Mouse (Mus musculus) ES-CJ7 (cell line): ENCODE measurements around the gene Fam187b.
A peak's percentile ranks its signal among the peaks of the same experiment; 100 is the strongest.

Experiments used
- DNase-seq: peaks from one replicate; pipeline ENCODE4 v3.0.0; 2011; ENCODE audit warnings: low read depth, low spot score

The Fam187b gene

DNA sequence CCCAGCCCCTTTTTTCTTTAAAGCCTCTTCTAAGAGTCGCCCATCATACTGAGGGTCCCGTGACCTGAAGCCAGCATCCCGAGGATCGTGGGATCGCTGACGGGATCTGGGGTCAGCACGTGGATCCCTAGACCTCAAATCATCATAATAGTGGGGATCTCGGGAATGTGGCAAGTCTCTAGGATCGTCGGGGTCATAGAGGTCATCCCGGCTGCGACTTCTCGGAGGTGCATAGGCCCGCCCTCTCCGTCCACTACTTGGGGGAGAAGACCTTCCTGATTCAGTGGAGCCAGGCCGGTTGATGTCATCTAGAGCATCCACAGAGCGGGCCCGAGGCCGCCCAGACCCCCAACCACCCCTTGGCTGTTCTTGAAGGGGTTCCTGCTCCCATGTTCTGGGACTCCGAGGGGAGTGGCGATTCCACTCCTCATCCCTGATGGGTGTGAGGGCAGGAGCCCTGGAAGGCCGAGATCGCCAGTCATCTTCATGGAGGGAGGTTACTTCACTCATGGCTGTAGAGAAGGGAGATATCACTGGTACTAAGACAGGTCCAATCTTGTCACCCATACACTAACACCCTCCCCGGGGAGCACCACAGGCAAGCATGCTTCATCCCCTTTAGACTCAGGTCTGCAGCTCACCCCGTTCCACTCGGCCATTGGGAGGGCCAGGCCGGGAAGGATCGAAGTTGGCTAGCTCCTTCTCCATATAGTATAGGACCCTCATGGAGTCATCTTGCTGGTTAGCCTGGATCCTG lies 15.3 kb upstream of the Fam187b start:
- peak; percentile 62 for DNase-seq

GRCm38 (mm10) chr7:30958866-30959487 lies 14.6 kb upstream of the Fam187b start:
- no peak for DNase-seq

GRCm38 (mm10) chr7:30959786-30960349 lies 13.7 kb upstream of the Fam187b start:
- DNase-seq = no peak

DNA sequence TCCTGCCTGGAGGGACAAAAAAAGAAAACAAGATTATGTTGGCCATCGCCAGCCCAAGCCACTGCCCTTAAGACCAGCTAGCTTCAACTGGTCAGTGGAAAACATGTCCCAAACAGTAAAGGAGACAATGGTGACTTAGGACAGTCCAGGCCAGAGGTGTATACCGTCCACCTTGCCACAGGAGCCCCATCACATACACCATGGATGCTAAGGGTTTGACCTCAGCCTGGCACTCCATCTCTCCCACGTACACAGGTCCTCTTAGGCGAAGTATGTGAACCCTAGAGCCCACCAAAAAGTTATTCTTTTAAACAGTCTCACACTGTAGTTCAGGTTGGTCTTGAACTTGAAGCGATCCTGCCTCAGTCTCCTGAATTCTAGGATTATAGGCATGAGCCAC lies 10.7 kb upstream of the Fam187b start:
- DNase-seq = no peak

- DNase-seq = no peak
Observed at GRCm38 (mm10) chr7:30964366-30964765, 9.2 kb upstream of the Fam187b start.

GRCm38 (mm10) chr7:30965677-30966076 lies 7.9 kb upstream of the Fam187b start:
- no peak for DNase-seq

GRCm38 (mm10) chr7:30966657-30967056 lies 6.9 kb upstream of the Fam187b start:
- DNase-seq = no peak

DNA sequence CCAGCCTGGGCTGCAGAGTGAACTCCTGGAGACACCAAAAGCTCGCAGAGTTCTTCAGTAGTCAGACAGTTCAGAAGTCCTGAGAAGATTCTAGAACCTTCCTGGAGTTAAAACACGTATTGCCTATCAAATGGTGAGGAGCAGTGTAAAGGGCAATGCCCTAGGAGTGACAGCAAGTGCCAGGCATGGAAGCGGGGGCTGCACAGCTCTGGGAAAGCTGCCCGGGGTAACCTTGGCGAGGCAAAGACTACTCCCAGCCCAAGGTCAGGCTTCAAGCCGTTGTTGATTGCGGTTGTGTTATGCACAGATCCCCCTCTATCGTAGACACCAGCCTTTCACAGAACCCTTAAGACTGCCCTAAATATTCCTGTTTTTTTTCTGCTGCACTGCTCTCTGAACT lies 5.0 kb upstream of the Fam187b start:
- no peak for DNase-seq

- DNase-seq = no peak
Observed at GRCm38 (mm10) chr7:30969174-30969573, 4.4 kb upstream of the Fam187b start.

DNA sequence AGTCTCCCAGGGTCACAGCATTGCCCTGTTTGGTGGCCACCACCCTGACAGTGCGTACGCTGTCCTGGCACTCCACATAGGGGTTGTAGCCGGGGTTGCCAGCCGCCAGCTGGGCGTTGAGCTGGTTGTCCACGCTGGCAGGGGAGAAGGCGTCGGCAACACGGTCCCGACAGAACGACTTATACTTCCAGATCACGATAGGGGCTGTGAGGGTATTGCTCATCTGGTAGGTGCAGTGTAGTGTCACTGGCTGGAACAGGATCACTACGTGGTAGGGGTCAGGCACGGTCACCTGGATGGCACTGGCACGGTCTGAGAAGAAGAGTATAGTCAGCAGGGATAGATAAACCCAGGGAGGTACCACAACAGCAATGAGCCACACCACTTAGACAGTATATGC lies 1.7 kb upstream of the Fam187b start:
- DNase-seq = no peak

GRCm38 (mm10) chr7:30972426-30973250 lies 952 bp upstream of the Fam187b start:
- DNase-seq = no peak

DNA sequence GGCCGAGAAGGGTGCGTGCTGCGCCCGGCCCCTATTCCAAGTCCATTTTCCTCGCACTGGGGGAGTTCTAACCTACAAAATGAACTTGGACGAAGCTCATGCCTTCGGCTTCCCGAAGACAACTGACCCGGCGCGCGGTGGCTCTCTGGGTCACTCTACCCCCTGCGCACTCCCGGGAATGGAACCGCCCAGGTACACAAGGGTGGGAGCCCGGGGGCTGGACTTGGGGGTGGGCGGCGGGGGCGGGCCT lies 414 bp upstream of the Fam187b start, which contains the start of gene Lsr:
Lsr (minus strand) TSS at position 214 of the 250 bp plus-strand sequence.
- no peak for DNase-seq

DNA sequence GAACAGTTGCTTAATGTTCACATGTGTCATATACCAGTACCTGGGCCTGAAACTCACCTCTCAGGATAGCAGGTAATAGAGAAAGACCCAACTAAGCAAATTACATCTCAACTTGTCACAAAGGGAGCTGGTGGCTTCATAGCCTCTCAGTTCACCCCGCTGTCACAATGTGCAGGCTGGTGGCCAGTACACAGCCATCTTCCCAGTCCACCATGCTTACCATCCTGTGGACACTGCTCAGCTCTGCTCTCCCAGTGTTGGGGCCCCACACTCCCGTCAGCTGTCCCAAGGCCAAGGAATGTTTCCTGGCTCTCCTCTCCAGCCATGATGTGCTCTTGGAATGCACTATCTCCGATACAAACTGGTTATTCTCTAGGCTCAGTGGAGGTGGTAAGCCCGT lies 8.1 kb downstream of the Fam187b start:
- no peak for DNase-seq

- no peak for DNase-seq
Observed at GRCm38 (mm10) chr7:30985357-30985756, 11.8 kb downstream of the Fam187b start.

GRCm38 (mm10) chr7:30988519-30989162 lies 15.1 kb downstream of the Fam187b start:
- no peak for DNase-seq

- DNase-seq = no peak
Observed at GRCm38 (mm10) chr7:30992148-30992547, 18.6 kb downstream of the Fam187b start.

DNA sequence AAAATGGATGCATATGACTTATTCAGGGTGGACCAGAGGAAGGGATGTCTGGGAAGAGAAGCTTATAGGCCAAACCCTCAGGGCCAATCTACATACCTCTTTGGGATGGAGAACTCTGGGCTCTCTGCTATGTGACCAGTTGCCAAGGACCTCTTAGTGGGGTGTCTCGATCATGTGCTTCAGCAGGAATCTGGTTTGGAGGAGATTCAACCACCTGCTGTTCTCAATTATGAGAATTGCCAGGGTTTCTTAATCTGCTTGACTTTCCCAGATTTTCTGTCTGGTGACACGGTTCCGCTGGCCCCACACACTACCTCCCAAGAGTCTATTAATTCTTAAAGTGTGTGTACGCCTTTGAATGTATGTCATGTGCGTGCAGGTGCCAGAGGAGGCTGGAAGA lies 20.4 kb downstream of the Fam187b start:
- no peak for DNase-seq

- DNase-seq = peak; percentile 45
Observed at GRCm38 (mm10) chr7:30996491-30996890, 22.9 kb downstream of the Fam187b start.

DNA sequence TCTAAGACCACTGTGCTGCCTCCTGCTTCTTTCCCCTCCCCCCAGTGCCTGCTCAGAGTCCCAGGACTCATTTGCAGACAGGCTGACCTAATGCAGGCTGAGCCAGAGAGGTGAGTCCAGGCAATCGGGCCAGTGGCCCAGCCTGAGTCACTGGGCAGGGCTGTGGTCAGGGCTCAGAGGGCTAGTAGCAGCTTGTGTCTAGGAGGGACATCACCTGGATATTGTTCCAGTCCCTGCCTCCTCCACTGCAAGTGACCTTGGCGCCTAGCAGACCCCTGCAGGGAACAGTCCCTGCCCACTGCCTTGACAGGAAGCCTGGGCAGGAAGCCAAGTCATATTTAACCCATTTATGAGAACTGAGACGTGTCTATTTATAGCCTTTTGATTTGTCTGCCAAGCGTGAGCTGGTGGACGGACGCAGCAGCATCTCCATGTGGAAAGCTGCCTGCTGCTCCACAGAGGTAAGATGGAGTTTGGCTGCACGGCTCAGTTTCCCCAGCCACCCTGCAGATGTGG lies 27.0 kb downstream of the Fam187b start:
- no peak for DNase-seq

- no peak for DNase-seq
Observed at GRCm38 (mm10) chr7:31002650-31003049, 29.1 kb downstream of the Fam187b start.

DNA sequence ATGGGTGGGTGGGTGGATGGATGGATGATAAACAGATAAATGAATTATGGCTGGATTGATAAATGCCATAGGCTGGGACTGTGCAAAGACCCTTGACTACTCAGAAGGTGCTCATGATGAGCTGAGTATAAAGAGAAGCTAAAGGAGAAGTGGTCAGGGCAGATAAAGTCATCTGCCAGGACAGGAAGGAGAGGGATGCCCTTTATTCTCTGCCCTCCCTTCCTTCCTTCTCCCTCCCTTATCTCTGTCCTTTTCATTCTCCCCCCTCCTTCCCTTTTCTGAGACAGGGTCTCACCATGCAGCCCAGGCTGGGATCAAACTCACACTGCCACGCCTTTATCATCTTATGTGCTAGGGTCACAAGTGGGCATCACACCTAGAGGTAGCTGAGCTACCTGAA lies 34.2 kb downstream of the Fam187b start:
- no peak for DNase-seq

- no peak for DNase-seq
Observed at GRCm38 (mm10) chr7:31008175-31008574, 34.6 kb downstream of the Fam187b start.
